Mouse (Mus musculus) kidney, postnatal 10 days (tissue): ENCODE measurements around the gene Bcar3.

Experiments used
- DNase-seq: peaks from one replicate; pipeline ENCODE4 v3.0.0; 2021; ENCODE audit warnings: mixed read lengths

The Bcar3 gene

DNA sequence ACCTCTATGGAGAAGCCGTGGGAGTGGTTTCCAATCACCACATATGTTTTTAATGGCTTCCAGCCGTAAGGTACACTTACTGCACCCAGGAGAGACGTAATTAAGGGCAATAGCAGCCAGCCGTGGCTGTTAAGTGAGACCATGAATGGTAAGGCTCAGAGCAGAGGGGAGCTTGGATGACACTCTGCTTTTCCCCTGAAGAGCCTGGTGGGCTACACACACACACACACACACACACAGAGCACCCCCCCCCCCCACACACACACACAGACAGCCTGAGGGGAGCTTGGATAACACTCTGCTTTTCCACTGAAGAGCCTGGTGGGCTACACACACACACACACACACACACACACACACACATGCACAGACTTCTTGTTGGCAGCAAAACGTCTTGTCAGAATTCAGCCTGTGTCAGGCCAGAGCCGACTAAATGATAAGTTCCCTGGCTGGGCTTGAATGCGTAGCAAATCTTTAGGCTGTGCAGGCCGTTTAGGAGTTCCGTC lies 224.3 kb downstream of the Bcar3 start:
- peak; percentile 8 for DNase-seq

DNA sequence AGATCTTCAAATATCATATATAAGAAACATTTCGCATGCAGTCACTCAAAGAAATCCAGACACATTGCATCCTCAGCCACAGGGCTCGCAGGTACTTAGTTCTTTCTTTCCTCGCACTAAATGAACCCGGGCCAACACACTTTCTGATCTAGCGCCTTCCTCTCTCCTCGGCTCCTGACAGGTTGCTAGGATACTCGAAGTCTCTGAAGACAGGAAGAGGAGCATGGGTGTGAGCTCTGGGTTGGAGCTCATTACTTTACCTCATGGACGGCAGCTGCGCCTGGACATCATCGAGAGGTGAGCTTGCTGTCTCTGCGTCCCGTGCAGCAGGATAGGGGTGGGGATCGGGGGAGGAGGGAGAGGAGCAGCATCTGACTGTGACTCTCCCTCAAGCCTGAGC lies 225.1 kb downstream of the Bcar3 start:
- no peak for DNase-seq

DNA sequence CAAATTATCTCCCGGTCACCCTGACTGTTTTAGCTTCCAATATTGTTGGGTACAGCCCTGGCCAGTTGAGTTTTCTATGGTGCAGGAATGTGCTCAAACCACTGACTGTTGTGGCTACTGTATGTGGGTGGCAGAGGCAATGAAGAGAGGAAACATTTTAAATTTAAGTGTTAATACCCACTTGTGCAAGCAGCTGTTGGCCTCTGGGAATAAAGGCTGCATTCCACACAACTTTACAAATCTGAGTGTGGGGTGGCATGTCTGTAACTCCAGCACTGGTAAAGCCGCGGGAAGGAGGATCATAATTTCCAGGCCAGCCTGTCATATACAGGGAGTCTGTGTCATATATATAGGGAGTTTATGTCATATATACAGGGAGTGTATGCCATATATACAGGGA lies 226.4 kb downstream of the Bcar3 start:
- DNase-seq: no peak

DNA sequence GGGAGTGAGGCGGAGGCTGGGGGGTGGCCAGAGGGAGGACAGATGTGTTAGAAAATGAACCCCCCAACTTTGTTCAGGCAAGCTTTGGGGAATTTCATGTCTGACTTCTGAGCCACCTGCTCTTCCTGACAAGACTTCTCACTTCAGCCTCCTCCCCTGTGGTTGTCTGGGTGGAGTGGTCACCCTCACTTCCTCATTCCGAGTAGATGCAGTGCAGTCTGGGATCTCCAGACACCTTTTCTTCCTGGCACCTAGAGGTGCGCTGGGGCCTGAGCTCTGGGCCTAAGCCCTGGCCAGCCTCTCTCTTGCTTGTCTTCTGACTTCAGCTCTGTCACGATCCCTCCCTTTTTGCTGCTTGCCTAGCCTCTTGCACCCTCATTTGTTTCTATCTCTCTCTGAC lies 226.9 kb downstream of the Bcar3 start:
- no peak for DNase-seq

DNA sequence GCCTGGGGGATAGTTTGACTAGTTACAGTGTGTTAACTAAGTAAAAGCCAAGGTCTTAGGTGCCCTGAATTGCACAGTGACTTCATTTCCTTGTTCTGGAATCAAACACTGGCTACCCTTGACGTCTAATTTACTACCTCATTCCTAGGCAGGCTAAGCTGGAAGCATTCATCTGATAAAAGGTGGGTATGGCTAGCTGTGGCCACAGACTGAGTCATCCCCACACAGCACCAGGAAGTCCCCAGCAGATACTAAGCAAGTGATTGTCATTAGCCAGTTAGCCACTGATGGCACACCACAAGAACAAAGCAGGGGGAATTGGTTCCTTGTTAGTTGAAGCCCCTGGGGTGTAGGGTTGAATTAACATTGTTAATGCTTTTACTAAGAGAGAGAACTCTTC lies 227.4 kb downstream of the Bcar3 start:
- DNase-seq: no peak

DNA sequence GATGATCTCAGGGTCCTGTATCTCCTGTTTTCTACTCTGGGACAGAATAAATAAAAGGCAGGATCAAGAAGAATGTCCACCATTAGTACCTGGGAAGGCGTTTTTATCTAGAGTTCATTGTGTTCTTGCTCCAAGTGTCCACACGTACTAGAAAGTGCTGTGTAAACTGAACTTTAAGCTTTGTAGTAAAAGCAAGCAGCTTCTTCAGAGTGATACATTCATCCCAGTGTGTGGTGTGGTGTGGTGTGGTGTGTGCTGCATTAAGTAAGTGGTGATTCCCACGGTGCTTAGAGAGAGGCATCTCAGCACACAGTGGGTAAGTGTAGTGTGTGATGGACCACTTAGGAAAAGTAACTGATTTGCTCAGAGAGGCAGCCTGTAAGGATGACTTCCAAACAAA lies 234.5 kb downstream of the Bcar3 start:
- no peak for DNase-seq

DNA sequence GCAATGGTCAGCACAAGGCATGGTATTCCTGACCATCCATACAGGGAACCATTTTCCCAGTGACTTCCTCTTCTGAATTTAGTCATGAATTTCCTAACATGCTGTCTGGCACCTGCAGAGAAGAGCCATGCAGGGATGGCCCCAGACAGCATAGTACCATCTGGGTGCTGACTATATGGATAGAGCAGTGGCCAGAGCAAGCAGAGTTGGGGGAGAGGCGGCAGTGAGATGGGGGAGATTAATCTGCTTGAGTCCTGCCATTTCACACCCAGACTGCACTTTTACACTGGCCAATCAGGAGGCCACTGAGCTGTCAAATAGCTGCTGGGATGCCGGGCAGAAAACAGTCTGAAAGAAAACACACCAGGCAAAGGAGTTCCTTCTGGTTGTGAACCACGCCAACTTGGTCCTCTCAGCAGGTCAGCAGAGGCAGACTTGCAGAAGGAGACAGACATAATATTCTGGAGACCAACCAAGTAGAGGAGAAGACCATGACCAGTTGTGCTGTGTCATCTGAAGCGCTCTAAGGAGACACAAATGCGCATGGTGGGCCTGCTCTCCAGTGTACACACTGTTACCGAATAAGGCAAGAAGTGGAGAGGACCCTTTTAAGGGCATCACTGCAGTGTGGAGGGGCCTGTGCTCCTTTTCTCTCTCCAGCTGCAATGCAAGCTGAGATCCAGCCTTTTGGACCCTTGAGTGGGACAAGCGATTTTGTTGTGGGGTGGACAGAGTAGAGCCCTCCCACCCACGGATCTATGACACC lies 242.2 kb downstream of the Bcar3 start:
- no peak for DNase-seq

DNA sequence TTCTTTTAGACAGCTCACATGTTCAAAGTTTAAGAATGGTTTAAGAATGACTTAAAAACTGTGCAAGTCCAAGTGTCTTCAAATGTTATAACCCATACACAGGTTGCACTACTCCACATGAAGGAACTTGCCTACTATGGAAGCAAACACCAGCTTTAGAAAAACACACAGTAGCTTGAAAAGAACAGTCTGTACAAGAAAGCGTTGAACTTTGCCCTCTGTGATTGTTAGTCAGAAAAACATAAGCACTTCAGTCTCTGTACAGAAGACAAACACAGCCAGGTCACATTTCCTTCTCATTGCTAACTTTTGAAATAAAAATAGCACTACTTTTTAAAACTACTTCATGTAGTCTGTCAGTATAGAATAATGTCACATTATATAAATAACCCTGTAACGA lies 244.9 kb downstream of the Bcar3 start:
- no peak for DNase-seq

DNA sequence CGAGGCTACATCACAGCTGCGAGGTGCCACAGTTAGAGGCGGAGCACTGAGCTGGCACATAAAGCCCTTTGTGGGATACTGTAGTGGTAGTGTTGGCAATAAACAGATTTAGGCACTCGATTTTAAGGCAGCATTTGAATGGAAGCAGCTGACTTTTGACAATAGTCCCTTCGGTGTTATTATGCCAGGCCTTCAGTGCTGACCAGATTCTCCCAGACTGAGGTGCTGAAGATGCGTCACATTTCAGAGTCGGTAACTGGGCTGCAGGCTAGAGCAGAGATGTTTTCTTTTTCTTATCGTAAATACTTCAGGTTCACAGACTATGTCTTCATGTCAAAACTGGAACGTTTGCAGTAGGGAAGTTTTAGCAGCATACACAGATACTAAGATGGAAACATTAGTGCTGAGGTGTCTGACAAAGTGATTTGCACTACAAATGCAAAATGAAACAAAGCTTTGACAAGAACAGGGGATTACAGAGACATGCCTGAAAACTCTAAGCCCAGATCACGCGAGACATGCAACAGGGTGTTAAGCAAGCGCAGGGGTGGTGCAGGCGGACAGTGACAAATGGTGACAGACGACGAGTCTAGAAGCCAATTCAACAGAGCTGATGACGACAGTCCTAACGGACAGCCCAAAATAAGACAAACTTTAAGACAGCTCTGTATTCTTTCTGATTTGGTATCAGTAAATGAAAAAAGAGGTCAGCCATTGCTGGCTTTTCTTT lies 246.2 kb downstream of the Bcar3 start:
- no peak for DNase-seq

DNA sequence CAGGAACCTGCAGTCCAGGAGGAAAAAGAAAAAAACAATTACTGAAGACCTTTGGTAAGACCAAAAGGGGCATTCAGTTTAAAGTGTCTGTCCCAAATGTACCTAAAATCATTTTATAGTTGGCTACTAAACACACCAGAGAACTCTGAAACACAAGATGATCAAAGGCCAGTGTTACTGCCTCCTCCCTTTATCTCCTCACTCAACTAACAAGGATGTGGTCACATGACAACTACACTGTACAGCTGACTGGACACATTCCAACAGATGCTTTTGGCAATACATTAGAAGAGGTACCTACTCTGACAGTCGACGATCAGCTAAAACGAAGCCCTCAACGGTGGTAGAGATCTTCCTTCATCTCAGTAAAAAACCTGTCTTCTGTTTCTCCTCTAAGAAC lies 247.0 kb downstream of the Bcar3 start:
- DNase-seq: no peak

DNA sequence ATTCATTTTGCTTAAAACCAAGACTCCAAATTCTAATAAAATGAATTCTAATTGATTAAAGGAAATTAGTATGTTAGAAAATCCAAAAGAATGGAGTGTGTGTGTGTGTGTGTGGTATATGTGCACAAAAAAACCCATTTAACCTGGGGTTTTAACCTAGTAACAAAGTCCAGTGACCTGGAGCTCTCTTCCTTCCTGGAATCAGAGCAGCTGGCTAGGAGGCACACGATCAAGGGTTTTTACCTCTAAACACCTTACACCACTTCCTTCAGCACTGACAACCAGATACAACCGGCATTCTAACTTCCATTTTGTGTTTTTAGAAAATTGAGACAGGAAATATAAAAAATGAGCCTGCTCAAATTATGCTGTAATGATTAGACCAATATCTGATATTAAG lies 251.4 kb downstream of the Bcar3 start:
- DNase-seq: no peak

DNA sequence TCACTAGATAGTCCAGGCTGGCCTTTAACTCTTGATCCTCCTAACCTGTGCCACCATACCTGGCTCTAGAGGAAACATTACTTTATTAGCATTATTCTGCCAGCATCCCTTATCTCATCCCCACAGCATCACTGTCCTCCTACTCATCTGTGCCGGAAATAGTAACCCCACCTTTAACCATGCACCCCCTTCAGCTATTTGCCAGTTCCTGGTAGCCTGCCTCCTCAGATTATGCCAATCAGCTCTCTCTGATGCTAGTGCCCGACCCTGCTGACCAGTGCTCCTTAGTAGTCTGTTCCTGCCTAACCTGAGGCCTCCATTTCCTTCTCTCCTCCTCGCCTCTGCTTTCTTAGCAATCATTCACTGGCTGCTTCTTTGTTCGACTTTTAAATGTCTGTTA lies 253.5 kb downstream of the Bcar3 start:
- DNase-seq: no peak

DNA sequence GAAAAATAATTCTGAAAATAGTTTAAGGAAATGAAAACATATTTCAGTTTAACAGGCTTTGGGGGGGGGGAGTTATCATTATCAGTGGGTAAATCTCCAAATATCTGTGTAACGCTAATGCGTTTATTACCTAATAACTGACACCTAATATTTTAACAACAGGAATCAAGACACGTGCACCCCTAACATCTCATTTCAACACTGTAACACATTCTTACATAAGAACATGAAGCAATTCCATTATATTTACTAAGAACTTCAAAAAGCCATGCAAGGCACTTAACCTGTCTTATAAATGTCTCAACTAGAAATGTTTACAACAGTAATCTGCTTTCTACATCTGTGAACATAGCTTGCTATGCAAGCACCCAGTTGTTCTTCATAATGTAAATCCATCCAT lies 257.2 kb downstream of the Bcar3 start:
- no peak for DNase-seq

DNA sequence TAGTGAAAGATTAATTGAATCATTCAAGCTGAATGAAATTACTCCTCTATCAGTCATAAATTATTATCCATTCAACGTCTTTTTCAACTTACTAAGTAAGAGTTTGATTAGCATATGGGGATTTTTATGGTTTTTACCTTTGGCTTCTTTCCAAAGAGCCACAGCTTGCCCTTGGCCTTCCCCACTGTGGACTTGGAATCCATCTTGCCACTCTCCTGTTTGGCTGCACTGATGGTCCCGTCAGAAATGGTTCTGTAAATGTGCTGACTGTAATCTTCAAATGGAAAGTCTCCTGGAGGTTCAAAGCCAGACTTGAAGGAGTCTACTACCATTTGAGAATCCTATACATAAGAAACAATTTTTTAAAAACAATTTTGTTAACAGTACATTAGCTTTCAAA lies 263.8 kb downstream of the Bcar3 start:
- no peak for DNase-seq

DNA sequence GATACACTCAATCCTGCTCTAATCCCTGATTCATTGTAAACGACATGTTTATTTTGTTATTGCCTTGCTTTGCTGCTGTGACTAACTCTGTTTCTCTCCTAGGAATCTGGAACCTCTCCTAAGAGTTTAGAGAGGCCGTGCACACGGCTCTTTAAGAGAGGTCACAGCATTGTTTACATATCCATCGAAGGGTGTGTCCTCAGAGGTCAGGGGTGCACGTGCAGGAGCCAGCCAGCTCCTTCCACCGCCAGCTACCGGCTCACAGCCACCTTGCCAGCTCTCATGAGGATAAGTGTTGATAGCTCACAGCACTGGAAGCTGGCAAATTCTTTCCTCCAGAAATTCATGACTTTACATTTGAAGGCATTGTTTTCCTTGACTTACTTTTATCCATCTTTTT lies 271.3 kb downstream of the Bcar3 start:
- DNase-seq: no peak

DNA sequence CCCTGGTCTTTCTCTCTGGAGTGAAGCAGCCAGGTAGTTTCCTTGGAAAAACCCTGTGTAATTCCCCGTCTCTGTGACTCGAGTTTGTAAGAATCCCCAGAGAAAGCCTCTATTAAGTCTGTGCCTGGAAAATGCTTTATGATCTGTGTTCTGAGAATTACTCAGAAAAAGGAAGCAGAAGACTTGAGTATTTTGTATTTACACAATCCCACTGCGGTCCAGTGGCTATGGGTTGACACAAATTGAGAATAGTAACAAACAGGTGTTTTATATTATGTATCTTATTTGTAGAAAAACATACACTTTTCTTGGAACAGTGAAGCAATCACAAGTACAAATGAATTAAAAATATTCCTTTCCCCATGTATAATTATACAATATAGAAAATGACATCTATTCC lies 272.2 kb downstream of the Bcar3 start:
- no peak for DNase-seq

DNA sequence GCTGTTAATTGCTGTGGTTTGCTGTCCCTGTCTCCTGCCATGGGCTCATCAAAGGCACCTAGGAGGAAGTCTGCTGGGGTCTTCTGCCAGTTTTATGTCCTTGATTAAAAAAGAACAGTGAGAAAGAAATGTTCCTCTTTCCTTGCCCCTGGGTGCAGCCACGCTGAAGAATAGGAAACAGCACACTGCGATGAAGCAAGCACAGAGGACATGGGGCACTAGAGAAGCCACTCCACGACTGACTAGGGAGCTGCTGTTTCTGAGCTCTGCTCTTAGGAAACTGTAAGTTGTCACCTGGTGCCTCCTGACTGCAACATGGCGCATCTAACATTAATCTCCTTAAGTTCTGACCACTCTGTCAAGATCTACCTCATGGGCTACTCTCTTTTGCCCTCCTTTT lies 272.6 kb downstream of the Bcar3 start:
- DNase-seq: no peak

DNA sequence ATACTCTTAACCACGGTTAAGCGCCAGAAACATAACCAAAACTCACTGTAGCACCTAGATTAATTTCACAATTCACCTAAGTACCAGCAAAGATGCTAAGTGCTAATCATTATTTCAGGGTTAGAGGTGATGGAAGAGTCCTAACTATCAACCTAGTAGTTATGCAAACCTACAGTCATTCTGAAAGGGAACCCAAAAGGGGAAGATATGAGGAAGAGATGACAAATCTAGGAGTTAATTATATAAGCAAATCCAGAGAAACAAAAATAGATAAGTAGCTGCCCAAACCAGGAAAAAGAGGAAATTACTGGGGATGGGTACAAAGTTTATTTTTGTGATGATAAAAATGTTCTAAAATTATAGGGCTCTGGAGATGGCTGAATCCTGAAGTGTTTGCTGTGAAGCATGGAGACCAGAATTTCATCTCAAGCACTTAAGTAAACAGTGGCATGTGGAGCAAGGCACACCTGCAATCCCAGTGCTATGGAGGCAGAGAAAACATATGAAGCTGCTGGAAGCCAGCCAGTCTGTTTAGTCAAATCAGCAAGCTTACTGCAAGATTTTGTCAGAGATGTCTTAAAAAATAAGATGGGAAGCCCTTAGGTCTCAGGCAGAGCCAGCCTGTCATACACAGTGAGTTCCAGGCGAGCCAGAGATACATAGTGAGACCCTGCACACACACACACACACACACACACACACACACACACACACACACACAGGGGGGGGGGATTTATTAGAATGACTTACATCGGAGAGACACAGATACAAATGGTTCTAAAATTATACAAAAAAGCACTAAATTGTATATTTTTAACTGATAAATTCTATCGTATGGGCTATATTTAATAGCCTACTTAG lies 279.7 kb downstream of the Bcar3 start:
- DNase-seq: no peak

DNA sequence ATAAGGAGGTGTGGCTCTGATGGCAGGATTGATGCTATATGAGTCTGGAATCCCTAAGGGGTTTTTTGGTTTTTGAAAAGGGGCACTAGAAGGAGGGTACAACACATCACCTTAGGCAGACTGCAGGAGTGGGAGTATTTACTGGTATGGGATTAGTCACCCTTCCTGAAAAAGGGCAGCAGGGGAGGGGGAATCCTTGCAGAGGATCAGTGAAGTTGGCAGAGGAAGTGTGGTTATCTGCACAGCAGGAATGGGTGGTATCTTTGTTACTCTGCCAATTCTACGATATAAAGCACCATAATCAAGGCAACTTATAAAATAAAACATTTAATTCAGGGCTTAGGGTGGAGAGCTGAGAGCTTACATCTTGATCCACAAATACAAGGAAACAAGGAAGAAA lies 281.0 kb downstream of the Bcar3 start:
- DNase-seq: no peak

DNA sequence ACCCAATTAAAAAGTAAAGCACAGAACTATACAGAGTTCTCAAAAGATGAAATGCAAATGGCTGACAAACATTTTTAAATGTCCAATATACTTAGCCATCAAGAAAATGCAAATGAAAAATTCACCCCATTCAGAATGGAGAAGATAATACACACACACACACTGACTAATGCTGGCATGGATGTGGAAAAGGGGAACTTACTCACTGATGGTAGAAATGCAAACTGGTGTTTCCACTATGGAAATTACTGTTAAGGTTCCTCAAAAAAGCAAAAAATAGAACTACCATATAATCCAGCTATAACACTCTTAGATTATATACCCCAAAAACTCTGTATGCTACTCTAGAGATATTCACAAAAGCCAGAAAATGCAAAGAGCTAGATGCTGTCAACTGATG lies 283.4 kb downstream of the Bcar3 start:
- no peak for DNase-seq
